In genomic region chr10:99354352-99354751, GRCm38 (mm10) we compare ENCODE assay signal across 27 mouse cellular contexts.
DNase-seq lines count a peak whose midpoint lies in the region; ATAC-seq and TF ChIP-seq lines count a peak whose summit lies in the region.
"Had no signal": no experiment of that assay in that cellular context is flagged by ENCODE, and none has a peak within 500 bp of the region (broad histone marks: within the 10 kb centered on the region; RNA-seq: fewer than 3 reads in every experiment).

No protein-coding gene starts in this region.

- no peak for TF ChIP-seq POLR2A in small intestine, adult 2 months (IDR thresholded peaks at IDR 0.05; ENCODE audit: low read depth, low read length)

- H3K9me3 ChIP-seq in neural tube, embryonic 12.5 days = no peaks in the 10 kb centered on the region
- no peaks in the 10 kb centered on the region for H3K9me3 ChIP-seq in neural tube, embryonic 15.5 days (replicated peaks)
- no peaks in the 10 kb centered on the region for H3K9me3 ChIP-seq in limb, embryonic 10.5 days (replicated peaks)
- H3K9me3 ChIP-seq: embryonic facial prominence, embryonic 10.5 days; embryonic facial prominence, embryonic 15.5 days; forebrain, embryonic 12.5 days; heart, embryonic 13.5 days; hindbrain, embryonic 10.5 days; hindbrain, embryonic 15.5 days; midbrain, embryonic 10.5 days; neural tube, embryonic 13.5 days had no signal

- H3K4me2 ChIP-seq in neural tube, embryonic 12.5 days (replicated peaks) = peak overlapping the region; percentile 44; the same call in 1 of the 2 replicates
- H3K4me2 ChIP-seq in neural tube, embryonic 15.5 days = no peak overlapping the region; the same call in 1 of the 2 replicates
- H3K4me2 ChIP-seq: embryonic facial prominence, embryonic 15.5 days; forebrain, embryonic 12.5 days; heart, embryonic 13.5 days; lung, embryonic 14.5 days had no signal

- no peak for TF ChIP-seq CTCF in small intestine, adult 2 months (IDR thresholded peaks at IDR 0.05; ENCODE audit: extremely low read depth, insufficient read length, insufficient replicate concordance, low read depth, low read length)

- H3K9ac ChIP-seq in neural tube, embryonic 12.5 days = no peak overlapping the region
- H3K9ac ChIP-seq in neural tube, embryonic 15.5 days (replicated peaks) = no peak overlapping the region
- H3K9ac ChIP-seq: embryonic facial prominence, embryonic 15.5 days; forebrain, embryonic 12.5 days; forebrain, postnatal 0 days; heart, embryonic 13.5 days; hindbrain, embryonic 15.5 days; liver, embryonic 14.5 days; lung, embryonic 14.5 days; neural tube, embryonic 13.5 days had no signal

- no peak overlapping the region for H3K27ac ChIP-seq in neural tube, embryonic 12.5 days
- H3K27ac ChIP-seq in neural tube, embryonic 15.5 days (replicated peaks) = no peak overlapping the region
- H3K27ac ChIP-seq in brown adipose tissue, adult 24 weeks (replicated peaks; ENCODE audit: low read depth, low read length) = peak overlapping the region; percentile 90
- H3K27ac ChIP-seq in limb, embryonic 10.5 days = 0 out of 2 replicates have a peak overlapping the region, but pooled peaks have one; percentile 66
- H3K27ac ChIP-seq in small intestine, adult 2 months (ENCODE audit: insufficient read depth, low read depth, low read length) = peak overlapping the region; percentile 75
- H3K27ac ChIP-seq: embryonic facial prominence, embryonic 10.5 days; embryonic facial prominence, embryonic 15.5 days; forebrain, embryonic 12.5 days; heart, embryonic 13.5 days; hindbrain, embryonic 10.5 days; hindbrain, embryonic 15.5 days; liver, embryonic 14.5 days; midbrain, embryonic 10.5 days; neural tube, embryonic 13.5 days had no signal

- H3K36me3 ChIP-seq in neural tube, embryonic 12.5 days = no peaks in the 10 kb centered on the region
- H3K36me3 ChIP-seq in neural tube, embryonic 15.5 days = no peaks in the 10 kb centered on the region
- no peaks in the 10 kb centered on the region for H3K36me3 ChIP-seq in limb, embryonic 10.5 days
- H3K36me3 ChIP-seq in small intestine, adult 2 months (ENCODE audit: control insufficient read depth, insufficient read depth, low read length) = no peaks in the 10 kb centered on the region
- H3K36me3 ChIP-seq: embryonic facial prominence, embryonic 10.5 days; embryonic facial prominence, embryonic 15.5 days; forebrain, embryonic 12.5 days; G1E; heart, embryonic 13.5 days; hindbrain, embryonic 10.5 days; hindbrain, embryonic 15.5 days; midbrain, embryonic 10.5 days; neural tube, embryonic 13.5 days had no signal

- no peak for ATAC-seq in neural tube, embryonic 12.5 days (ENCODE audit: low FRiP score, low read depth)
- no peak for ATAC-seq in neural tube, embryonic 15.5 days (ENCODE audit: low FRiP score)
- ATAC-seq: forebrain, postnatal 0 days; midbrain, embryonic 16.5 days had no signal

- no peak overlapping the region for H3K4me3 ChIP-seq in neural tube, embryonic 12.5 days
- no peak overlapping the region for H3K4me3 ChIP-seq in neural tube, embryonic 15.5 days (replicated peaks)
- no peak overlapping the region for H3K4me3 ChIP-seq in brown adipose tissue, adult 24 weeks (ENCODE audit: insufficient read depth, low read depth, low read length)
- 0 out of 2 replicates have a peak overlapping the region, but pooled peaks have one; percentile 24 for H3K4me3 ChIP-seq in limb, embryonic 10.5 days
- H3K4me3 ChIP-seq in small intestine, adult 2 months (ENCODE audit: low read depth, low read length) = no peak overlapping the region
- H3K4me3 ChIP-seq: embryonic facial prominence, embryonic 10.5 days; embryonic facial prominence, embryonic 15.5 days; forebrain, embryonic 12.5 days; heart, embryonic 13.5 days; hindbrain, embryonic 10.5 days; hindbrain, embryonic 15.5 days; midbrain, embryonic 10.5 days had no signal

- 0 out of 2 replicates have a peak, but pooled peaks cover 4% of the 10 kb centered on the region for H3K4me1 ChIP-seq in neural tube, embryonic 12.5 days
- H3K4me1 ChIP-seq in neural tube, embryonic 15.5 days = peaks cover 8% of the 10 kb centered on the region
- peaks cover 12% of the 10 kb centered on the region for H3K4me1 ChIP-seq in brown adipose tissue, adult 24 weeks (ENCODE audit: control insufficient read depth, insufficient read depth, insufficient read length, low read length)
- peaks cover 65% of the 10 kb centered on the region for H3K4me1 ChIP-seq in limb, embryonic 10.5 days
- H3K4me1 ChIP-seq in small intestine, adult 2 months (ENCODE audit: control insufficient read depth, insufficient read depth, insufficient read length, low read length) = peaks cover 6% of the 10 kb centered on the region; the same call in 1 of the 2 replicates
- H3K4me1 ChIP-seq: heart, embryonic 13.5 days had no signal

- WGBS in neural tube, embryonic 12.5 days = 58% methylated on average over 2 of the region's 2 CpGs
- 61% methylated on average over 2 of the region's 2 CpGs for WGBS in neural tube, embryonic 15.5 days
- WGBS in limb, embryonic 10.5 days = 55% methylated on average over 2 of the region's 2 CpGs
- WGBS in small intestine, adult 2 months = 40% methylated on average over 2 of the region's 2 CpGs

- no peaks in the 10 kb centered on the region for H3K27me3 ChIP-seq in neural tube, embryonic 12.5 days (replicated peaks)
- no peaks in the 10 kb centered on the region for H3K27me3 ChIP-seq in neural tube, embryonic 15.5 days (replicated peaks)
- H3K27me3 ChIP-seq in limb, embryonic 10.5 days (ENCODE audit: low read depth, poor library complexity, severe bottlenecking) = no peaks in the 10 kb centered on the region
- no peaks in the 10 kb centered on the region for H3K27me3 ChIP-seq in small intestine, adult 2 months (ENCODE audit: control insufficient read depth, insufficient read depth, low read length)
- H3K27me3 ChIP-seq: forebrain, embryonic 12.5 days; heart, embryonic 13.5 days; hindbrain, embryonic 15.5 days; neural tube, embryonic 13.5 days had no signal

- no peak for DNase-seq in limb, embryonic 10.5 days (ENCODE audit: low spot score)
- no peak for DNase-seq in left cerebral cortex, adult 8-10 months (ENCODE audit: low spot score in 2 of 2)
- DNase-seq in embryo, embryonic 10.5 days (ENCODE audit: low spot score) = no peak
- DNase-seq: cerebellum, adult 11-12 months; cerebellum, adult 9-11 months; forebrain, postnatal 0 days; gastrocnemius, postnatal 10 days; heart, postnatal 14 days; lung, embryonic 14.5 days; lung, postnatal 14 days; right cerebral cortex, postnatal 14 days; thymus, postnatal 4 days had no signal

Comparison
In these comparisons a context has a peak if more than half of its experiments do, and no peak if none do; other contexts are left out.
1. H3K27ac ChIP-seq: peak in brown adipose tissue, adult 24 weeks (single experiment), limb, embryonic 10.5 days (single experiment) and small intestine, adult 2 months (single experiment); none in neural tube, embryonic 12.5 days (single experiment) and neural tube, embryonic 15.5 days (single experiment).